Mouse (Mus musculus): ENCODE measurements around the gene Tmem115. TPM values are rescaled to one million over a fixed set of nuclear protein-coding genes. Genes with fewer than 3 reads are reported as not detected.

Tmem115 gene
- total RNA-seq (2021) (10 to 100 TPM; 43.2 to 48.1 TPM), polyA plus RNA-seq (2012; rRNA removed) (84.2 and 96.5 TPM in 2 replicates)
- long read RNA-seq, transcript Tmem115-201 (2 exons, 2,194 nt) = major isoform, 61 of 61 reads
- long read RNA-seq, partial matches to known transcripts = 0 of 61 reads
- long read RNA-seq, other reads (novel, unspliced or antisense) = 0 of 61 reads

DNA sequence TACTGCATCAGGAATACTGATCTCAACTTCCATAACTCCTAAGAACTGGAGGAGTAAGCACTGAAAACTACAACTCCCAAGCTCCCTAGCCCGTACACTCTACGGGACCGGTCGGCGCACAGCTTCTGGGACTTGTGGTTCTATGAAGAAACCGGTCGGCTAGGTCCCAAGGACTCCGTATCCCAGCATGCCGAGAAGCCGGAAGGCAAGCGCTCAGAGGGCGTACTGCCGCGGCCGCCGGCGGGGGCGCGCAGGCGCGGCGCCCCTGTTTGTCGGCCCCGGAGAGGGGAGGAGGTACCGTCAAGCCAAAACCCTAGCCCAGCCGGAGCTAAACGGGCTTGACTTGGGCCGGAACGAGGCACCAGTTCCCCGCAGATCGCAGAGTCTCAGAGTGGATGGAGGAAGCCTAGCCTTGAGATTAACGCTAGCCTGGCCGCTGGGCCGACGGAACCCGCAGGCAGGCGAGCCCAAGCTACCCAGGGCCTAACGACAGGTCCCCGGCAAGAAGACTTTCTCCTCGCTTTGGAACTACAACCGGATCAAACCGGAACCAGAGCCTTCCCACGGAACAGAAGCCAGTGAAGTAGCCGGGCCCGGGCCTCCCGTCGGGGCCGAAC lies at the start of gene Tmem115:
Gene Tmem115, plus strand, starts transcription at position 155 of the 617 bp plus-strand sequence.
- peak; percentile 97 for DNase-seq

DNA sequence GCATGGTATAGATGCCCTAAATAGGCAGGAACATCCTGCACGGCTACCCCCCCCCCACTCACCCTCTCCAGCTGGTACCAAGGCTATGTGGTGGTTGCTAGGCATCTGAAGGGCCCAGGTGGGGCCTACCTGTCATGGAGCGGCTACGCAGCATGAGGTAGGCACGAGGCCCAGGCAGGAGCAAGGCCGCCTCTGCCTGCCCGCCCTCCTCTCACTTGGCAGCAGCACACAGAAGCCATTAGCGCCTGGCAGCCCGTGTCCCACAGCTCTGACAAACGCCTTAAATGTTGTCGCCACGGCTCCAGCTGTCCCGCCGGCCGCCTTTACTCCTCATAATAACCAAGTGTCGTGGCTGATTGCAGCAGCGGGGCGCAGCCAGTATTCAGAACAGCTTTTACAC lies 49.4 kb upstream of the Tmem115 start:
- no peak for DNase-seq

DNA sequence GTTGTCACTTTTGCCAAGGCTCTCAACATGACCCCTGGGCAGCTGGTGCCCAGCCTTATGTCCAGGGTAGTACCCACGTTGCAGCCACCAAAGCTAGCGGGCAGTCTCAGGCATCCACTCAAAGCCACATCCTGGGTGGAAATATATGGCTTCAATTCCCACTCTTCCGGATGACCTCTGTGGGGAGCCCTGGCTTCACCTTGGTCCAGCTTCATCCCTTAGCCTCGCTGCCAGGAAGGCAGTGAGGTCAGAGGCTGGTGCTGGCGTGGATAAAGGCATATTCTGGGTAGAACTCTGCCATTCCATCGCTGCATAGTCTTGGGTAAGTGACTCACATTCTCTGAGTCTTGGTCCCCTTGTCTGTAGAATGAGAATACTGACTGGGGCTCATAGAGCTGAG lies 49.0 kb upstream of the Tmem115 start:
- no peak for DNase-seq

- no peak for DNase-seq
Observed at GRCm38 (mm10) chr9:107486086-107486485, 47.7 kb upstream of the Tmem115 start.

DNA sequence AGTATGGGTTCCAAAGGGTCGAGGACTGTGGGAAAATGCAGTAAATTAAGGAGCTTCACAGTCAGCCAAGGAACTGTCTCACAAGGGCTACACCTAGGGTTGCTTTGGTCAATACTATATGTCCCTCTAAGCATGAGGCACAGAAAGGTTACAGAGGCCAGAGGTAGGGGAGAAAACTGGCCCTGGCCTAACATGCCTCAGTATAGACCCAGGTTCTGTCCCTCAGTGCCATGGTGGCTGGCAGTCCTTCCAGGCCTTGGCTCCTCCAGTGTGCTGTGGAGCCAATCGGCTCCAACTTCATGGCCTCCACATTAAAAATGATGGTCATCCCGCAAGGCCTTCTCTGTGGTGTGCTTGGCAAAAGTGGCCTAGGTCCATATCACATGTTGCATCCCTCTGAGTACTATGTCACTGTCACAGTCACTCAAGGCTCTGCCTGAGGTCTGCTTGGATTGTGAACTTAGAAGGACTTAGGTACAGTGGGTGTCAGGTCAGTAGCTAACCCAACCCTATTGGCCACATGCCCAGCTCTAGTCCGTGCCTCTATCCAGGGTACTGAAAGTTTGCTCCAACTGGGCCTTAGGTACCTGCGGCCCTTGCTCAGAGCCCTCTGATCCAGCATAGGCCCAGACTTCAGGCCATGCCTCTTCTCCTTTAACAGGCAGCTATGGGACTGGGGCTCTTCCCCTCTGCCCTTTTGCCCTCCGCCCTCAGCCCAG lies 47.1 kb upstream of the Tmem115 start:
- peak; percentile 19 for DNase-seq

DNA sequence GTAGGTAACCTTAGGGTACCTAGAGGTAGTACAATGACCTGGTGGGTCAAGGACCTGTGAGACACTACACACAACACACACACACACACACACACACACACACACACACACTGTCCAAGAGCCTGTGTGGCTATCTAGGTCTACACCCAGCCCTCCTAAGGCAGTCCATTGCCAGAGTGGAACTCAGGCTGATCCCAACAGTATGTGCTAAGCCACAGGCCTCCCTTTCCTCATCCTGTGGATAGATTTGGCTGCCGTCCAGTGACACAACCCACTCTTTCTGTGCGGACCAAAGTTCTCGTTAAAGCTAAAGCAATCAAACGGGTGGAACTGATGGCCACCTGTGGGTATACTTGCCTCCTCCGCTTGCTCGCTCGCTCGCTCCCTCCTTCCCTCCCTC lies 43.6 kb upstream of the Tmem115 start:
- DNase-seq = no peak

- DNase-seq = no peak
Observed at GRCm38 (mm10) chr9:107490625-107491024, 43.1 kb upstream of the Tmem115 start.

DNA sequence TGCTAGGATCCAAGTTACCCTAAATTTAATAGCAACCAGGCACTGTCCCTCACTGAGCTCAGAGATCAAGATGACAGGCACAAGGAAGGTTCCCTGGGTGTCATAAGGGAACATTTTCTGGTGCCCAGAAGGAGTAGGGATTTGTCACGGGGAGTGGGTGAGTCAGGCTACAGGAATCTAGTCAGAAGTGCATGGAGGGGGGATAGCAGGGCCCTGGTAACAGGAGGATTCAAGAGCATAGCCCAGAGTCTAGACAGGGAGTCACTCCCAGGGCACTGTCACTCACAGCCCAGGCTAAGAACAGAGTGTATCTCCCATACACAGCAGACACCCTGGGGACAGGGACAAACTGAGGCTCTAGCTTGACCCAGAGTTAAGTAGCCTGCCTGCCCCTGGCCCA lies 40.2 kb upstream of the Tmem115 start:
- DNase-seq = no peak

- no peak for DNase-seq
Observed at GRCm38 (mm10) chr9:107494238-107494637, 39.5 kb upstream of the Tmem115 start.

- no peak for DNase-seq
Observed at GRCm38 (mm10) chr9:107496359-107496758, 37.4 kb upstream of the Tmem115 start.

DNA sequence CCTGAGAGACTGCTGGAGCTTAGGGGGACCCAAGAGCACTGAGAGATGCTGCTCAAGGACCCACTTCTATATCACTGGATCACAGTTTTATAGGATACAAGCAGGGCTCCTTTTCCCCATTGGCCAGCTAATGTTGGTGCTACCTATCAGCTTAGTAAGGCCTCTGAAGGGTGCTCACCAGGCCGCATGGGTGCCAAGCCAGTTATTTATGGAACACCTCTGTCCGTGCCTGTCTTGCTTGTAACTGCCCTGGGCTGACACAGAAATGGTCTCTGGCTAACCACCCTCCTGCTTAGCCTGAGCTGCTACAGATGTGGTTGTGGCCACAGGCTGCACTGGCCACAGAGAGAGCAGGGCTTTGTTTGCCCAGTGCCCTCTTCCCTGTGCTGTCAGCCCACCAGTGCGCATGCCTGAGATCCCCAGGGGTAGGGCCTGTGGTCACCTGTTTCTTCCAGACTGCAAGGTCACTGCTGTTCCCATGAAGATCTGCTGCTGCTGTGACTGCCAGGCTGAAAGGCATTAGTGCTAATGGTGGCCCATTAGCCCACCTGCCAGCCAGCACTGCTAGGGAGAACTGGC lies 32.9 kb upstream of the Tmem115 start:
- DNase-seq = no peak

DNA sequence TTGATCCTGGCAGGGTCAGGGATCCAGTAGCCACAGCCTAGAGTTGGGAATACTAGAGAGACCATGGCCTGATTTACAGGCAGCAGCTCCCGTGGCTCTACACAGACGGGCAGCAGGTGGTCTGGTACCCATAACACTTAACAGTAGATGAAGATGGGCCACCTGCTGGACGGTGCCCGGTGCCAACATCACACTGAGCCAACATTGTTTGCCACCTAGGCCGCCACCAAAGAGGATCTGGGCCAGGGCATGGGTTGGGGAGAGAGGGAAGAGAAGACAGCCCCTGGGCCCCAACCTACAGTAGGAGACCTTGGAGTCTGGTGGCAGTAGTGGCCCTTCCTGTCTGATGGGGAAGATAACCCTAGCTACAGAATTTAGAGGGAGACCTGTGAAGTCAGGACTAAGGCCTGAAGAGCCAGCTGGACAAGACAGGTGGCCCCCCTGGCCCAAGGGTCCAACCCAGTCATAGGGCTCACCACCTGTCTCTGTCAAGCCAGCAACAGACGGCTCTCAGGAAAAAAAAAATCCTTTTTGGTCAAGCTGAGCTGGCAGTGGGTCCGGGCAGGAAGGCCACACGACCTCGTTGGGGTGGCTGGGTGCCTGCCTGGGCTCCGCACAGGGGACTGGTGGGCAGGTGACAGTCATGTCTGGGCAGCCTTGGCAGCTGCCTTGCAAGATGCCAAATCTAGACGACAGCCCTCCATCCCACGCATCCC lies 31.5 kb upstream of the Tmem115 start:
- DNase-seq = no peak

DNA sequence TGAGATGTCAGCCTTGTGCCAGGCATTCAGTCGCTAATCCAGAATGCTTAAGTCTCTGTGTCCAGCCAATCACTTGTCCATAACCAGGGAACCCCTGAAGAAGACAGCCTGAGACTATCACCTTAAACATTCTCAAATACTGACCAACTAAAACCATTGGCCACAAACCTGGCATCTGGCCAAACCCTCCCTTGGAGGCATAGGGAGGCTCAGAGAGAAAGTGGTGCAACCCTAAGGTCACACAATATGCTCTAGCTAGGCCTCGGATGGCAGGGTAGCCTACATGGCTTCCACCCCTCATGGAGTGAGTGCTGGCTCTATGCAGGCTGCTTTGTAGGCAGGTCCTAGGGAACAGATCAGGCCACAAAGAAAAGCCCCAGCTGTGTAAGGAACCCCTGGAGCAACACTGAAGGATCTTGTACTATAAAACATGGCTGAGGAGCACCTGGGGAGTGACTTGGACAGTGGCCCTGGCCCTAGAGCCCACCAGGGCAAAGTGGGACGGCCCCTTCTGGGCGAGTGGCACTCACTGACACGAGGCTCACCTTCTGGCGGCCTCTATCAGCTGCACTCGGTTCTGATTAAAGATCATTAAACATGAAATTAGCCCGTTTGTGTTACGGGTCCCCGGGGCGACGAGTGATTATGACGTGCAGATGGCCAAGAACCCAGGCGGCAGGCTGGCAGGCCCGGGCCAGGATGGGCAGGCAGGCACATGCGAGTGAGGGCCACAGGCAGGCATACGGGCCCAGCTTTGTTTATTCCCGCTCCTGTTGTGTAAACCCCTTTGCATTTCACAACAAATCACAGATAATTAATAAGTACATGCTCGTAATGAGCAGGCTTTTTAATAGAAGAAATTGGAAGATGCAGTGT lies 28.8 kb upstream of the Tmem115 start:
- no peak for DNase-seq

DNA sequence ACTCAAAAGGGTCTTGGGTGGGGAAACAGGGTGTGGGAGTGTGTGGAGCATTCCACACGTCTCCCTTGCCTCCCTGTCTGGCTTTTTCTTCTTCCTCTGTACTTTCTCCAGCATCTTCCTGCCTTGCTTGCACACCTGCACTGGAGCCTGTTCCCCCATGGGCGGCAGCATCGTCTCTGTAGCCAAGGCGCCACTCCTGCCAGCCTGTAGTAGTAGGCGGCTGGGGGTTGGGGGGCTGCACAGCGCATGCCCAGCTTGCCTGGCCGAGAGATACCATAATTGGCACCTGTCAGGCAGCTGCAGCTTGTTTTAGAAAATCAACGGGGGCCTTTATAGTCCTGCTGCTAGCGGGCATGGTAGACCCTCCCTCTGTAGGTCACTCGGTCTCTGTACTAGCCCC lies 25.5 kb upstream of the Tmem115 start:
- no peak for DNase-seq

- DNase-seq = no peak
Observed at GRCm38 (mm10) chr9:107510384-107511100, 23.2 kb upstream of the Tmem115 start.

GRCm38 (mm10) chr9:107511436-107511835 lies 22.3 kb upstream of the Tmem115 start:
- DNase-seq = no peak

- no peak for DNase-seq
Observed at GRCm38 (mm10) chr9:107512326-107512725, 21.4 kb upstream of the Tmem115 start.

DNA sequence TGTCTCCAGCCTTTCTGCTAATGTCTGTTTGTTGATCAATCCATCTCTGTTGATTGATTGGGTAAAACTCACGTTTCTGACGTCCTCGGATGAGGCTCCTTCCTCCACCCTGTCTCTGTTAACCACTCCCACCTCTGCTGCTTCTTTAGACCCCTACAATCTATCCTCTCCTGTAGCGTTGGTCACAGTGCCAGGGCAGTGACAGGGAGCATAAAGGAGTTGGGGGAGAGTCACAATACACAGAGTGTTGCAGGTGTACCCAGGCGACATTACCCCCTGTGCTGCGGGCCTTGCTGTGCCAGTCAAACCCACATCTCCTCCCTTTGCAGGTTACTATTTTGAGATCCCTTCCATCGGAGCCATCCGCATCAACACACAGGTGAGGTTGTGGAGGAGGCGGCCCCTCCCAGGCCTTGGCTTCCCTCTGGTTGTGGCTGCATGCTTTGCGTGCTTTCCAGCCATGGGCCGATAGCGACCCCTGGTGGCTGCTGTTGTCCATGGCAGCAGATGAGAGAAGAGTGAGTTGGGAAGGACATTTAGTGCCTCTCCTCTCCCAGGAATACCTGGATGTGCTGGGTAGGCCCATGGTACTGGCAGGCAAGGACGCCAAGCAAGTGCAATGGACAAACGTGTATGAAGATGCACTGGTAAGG lies 19.3 kb upstream of the Tmem115 start:
- DNase-seq = peak; percentile 80

GRCm38 (mm10) chr9:107520331-107520730 lies 13.4 kb upstream of the Tmem115 start:
- no peak for DNase-seq

- DNase-seq = no peak
Observed at GRCm38 (mm10) chr9:107521190-107521589, 12.6 kb upstream of the Tmem115 start.
